Mouse (Mus musculus) cerebellum, postnatal 10 days (tissue): ENCODE data around the gene Cdh10.

Source experiments
- DNase-seq, 2 experiments: peaks; one replicate each; pipeline ENCODE4 v3.0.0; 2021; ENCODE audit warnings: mixed read lengths in 2 of 2

Gene Cdh10

DNA sequence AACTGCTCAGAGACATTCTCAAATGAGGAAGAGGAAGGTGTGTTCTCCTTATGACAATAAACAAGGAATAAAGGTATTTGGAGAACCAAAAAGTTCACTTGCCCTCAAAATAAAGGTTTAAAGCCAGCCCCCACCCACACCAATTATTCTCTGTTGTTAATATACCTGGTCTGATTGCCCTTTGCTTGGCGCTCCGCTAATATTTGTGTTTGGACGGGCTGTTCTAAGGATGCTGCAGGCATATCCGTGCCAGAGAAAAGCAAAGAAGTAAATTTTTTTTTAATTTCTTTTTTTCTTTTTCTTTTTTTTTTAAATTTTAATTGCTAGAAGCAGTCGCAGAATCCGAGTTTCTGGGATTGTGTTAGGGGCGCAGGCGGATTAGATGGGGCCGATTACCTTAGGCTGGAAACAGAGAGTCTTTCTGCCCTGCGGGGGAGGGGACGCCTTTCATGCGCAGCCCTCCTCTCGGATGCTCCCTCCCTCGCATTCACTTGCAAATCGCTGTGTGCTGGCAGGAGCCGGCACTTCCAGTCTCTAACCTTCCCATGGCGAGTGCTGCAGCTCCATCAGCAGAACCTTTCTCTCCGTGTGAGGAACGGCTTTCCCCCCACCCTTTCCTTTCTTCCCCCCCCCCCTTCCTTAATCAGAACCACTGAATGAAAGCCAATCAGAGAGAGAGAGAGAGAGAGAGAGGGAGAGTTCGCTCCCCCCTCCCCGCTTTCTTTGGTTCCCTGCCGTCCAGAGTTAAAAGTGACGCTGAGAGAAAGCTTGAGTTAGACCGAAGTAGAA lies at the start of gene Cdh10:
Gene Cdh10, plus strand, starts transcription at position 763 of the 789 bp plus-strand sequence.
- DNase-seq: peak; percentile 89 to 94

GRCm38 (mm10) chr15:18809148-18809827 lies 9.5 kb upstream of the Cdh10 start:
- no peak for DNase-seq

- no peak for DNase-seq
Measured at GRCm38 (mm10) chr15:18817707-18818106, 1.0 kb upstream of the Cdh10 start.

- DNase-seq: peak in 1 of 2 experiments; percentile 38
Measured at GRCm38 (mm10) chr15:18820226-18820625, 1.5 kb downstream of the Cdh10 start.

- DNase-seq: peak; percentile 98 to 99
Measured at GRCm38 (mm10) chr15:18821114-18821756, 2.5 kb downstream of the Cdh10 start.

GRCm38 (mm10) chr15:18823420-18823819 lies 4.7 kb downstream of the Cdh10 start:
- no peak for DNase-seq

DNA sequence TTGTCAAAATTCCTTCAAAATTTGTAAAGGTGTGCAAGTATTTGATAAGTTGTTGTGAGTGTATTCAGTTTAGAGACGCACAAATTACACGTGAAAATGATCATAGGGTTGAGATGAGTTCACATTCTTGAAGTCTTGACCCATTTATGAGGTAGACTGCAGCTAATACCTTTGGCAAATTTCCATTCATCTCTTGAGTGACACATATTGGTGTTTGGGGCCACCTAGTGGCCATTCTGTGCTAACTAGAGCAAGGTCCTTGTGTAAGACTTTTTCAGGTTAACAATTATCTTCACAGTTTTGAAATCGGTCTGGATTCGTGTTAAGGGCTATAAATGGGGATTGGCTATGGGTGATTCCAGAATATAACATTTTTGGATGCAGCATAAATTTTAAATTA lies 13.5 kb downstream of the Cdh10 start:
- peak; percentile 82 to 86 for DNase-seq

GRCm38 (mm10) chr15:18841769-18842168 lies 23.0 kb downstream of the Cdh10 start:
- no peak for DNase-seq

GRCm38 (mm10) chr15:18844807-18845206 lies 26.1 kb downstream of the Cdh10 start:
- DNase-seq: peak; percentile 71 to 76

GRCm38 (mm10) chr15:18850497-18850896 lies 31.8 kb downstream of the Cdh10 start:
- DNase-seq: peak; percentile 96 to 97

- no peak for DNase-seq
Measured at GRCm38 (mm10) chr15:18858135-18858534, 39.4 kb downstream of the Cdh10 start.

DNA sequence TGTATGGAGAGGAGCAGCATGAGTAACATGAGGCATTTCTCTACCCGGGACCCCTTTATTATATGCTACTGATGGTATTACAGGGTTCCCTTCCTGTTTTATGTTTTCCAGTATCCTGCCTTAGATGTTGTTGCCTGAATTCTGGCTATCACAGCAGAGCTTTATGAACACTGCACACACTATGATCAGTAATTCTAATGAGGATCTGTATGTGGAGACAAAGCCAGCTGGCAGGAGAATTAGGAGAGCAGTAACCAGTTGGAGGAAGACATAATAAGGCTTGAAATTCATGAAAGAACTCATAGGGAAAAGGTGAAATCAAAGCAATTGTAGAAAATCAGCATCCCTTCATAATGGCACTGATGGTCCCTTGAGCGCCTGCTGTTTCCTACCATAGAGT lies 51.1 kb downstream of the Cdh10 start:
- DNase-seq: no peak

DNA sequence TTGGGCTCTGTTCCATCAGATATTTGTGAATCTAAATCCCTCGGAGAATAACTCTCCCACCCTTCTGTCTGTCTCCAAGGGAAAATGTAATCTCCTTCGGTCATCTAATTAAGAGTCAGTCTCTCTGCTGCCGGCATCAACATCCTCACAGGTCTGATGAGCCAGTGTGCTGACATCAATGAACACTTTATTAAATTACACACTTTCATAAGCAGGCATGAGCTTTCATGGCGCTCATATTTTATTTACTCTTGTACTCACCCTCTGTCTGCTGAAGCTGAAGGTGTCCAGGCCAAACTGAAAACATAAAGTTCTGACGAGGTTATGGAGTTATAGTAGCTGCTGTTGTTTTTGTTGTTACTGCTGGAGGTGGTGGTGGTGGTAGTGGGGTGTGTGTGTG lies 62.7 kb downstream of the Cdh10 start:
- DNase-seq: no peak

DNA sequence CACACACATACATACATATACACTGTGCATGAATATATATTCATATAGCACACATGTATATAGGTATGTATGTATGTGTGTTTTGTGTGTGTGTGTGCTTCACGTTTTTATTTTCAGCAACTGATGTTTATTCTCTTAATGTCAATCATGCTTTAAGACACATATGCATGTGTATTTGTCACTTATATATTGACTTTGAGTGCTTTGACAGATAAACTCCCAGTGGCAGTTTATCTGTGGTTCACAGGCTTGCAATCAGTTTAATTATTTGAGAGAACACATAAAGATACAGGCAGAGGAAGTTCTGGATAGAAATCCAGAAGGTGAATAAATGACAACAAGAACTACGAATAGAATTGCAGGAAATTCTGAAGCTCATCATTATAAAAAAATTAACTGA lies 67.9 kb downstream of the Cdh10 start:
- DNase-seq: no peak

- no peak for DNase-seq
Measured at GRCm38 (mm10) chr15:18888912-18889311, 70.2 kb downstream of the Cdh10 start.

- no peak for DNase-seq
Measured at GRCm38 (mm10) chr15:18890358-18890757, 71.6 kb downstream of the Cdh10 start.

GRCm38 (mm10) chr15:18900776-18901175 lies 82.0 kb downstream of the Cdh10 start:
- DNase-seq: no peak

- peak; percentile 55 to 63 for DNase-seq
Measured at GRCm38 (mm10) chr15:18904131-18904530, 85.4 kb downstream of the Cdh10 start.

DNA sequence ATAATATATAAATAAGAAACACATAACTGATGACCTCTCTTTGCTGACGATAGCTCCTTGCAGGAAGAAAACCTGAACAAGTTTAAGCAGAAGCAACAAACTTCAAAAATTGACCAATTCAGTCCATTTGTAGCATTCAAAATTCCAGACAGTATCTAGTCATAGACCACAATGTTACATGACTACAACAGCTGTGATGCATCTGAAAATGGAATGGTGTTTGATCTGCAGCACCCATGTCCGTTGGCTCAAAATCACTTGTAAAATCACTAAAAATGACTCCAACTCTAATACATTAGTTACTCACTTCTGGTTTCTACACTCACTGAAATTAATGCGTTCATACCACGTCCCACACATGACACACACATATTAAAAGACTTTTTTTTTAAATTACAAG lies 91.9 kb downstream of the Cdh10 start:
- DNase-seq: no peak

DNA sequence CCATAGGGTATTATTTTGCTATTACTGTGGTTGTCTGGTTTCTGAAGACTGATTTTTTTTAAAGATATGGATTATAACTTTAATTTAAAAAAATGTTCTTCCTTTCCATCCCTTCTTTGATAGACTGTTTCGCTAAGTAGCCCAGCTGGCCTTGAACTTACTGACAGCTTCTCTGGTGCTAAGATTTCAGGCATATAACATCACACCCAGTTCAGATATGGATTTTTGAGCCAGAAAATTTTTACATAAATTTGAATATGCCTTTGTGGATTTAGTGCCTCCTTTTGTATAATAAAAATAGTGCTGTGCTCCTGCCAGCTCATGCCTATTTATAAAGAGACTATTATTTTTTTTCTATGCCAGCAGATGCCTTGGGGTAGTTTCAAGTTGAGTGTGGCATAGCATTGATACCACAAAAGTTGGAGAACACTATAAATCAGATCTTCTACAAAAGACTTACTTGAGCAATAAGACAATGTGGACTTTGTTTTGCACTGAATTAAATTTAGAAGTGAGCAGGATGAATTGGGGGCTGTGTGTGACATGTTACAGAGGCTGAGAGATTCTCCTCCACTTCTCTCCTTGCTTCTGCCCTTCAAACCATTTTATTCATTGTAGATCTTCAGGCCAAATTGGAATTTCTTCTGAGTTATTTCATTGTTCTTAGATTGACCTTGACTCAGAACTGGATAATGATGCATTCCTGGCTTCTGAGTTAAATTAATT lies 106.8 kb downstream of the Cdh10 start:
- no peak for DNase-seq

DNA sequence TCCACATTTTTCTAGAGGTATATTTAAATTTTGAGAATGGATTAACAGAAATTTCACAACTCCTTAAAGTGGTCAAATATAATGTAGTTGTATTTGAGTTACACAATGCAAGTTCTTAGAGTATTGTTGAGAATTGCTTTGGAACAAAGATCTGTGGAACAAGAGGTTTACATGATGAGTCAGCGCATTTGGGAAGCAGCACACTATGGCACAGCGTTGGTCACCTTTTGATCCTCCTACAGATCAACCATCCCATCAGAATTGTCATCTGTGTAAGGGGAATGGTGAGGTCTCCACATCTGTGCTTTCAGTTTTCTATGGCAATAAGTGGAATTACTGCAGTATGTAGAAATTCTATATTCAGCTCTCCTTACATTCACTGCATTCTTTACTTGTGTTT lies 108.2 kb downstream of the Cdh10 start:
- no peak for DNase-seq

DNA sequence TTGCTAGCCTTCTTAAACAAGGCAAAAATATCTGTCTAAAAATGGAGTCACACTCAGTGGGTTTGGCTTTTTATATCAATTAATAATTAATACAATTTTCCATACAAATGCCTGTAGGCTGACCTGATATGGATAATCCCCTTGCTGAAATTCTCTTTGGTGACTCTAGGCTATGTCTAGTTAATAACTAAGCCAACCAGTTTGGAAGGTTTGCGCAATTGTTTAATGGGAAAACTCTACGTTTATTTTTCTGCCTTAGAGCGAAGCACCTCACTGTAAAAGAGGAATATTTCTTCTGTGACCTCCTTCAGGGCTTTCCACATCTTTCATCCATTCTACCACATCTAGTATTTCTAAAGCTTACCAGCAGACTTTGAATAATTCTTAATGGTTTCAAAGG lies 133.5 kb downstream of the Cdh10 start:
- no peak for DNase-seq

- DNase-seq: no peak
Measured at GRCm38 (mm10) chr15:18975041-18975440, 156.3 kb downstream of the Cdh10 start.
